Mouse (Mus musculus) cerebellum, adult 18-20 months (tissue): ENCODE data around the gene Gfod1.

Source experiments
- DNase-seq, 2 experiments: peaks; one replicate each; pipeline ENCODE4 v3.0.0; 2021

The Gfod1 gene

GRCm38 (mm10) chr13:43148692-43149091 is 155.3 kb downstream of the Gfod1 start:
- no peak for DNase-seq

- DNase-seq, result no peak
Observed at GRCm38 (mm10) chr13:43146515-43147258, 157.3 kb downstream of the Gfod1 start.
